Mouse (Mus musculus) neural tube, embryonic 13.5 days (tissue): ENCODE measurements around the gene Hnrnpul1. TPM values are rescaled to one million over a fixed set of nuclear protein-coding genes. Genes with fewer than 3 reads are reported as not detected.

Experiments used
- ATAC-seq: fragments of 200-750 bp; cut with Nextera tagmentation; 2 replicates; pipeline ENCODE4 v1.8.0; 2017; ENCODE audit warnings: low read depth, mild to moderate bottlenecking, moderate TSS enrichment, moderate library complexity
- H3K27ac ChIP-seq: fragments of 300-500 bp; sonication (generic); replicated peaks from 2 replicates; pipeline ENCODE4 v1.5.1; 2015; ENCODE audit warnings: moderate library complexity, mild to moderate bottlenecking, inconsistent platforms
- H3K27me3 ChIP-seq: fragments of 300-500 bp; sonication (generic); 2 replicates; pipeline ENCODE4 v1.6.1; 2015; ENCODE audit warnings: mild to moderate bottlenecking, inconsistent platforms
- H3K36me3 ChIP-seq: fragments of 300-500 bp; sonication (generic); 2 replicates; pipeline ENCODE4 v1.6.1; 2015; ENCODE audit warnings: mild to moderate bottlenecking, inconsistent platforms
- H3K4me1 ChIP-seq: fragments of 300-500 bp; sonication (generic); replicated peaks from 2 replicates; pipeline ENCODE4 v1.6.1; 2015; ENCODE audit warnings: inconsistent platforms
- H3K4me2 ChIP-seq: fragments of 300-500 bp; sonication (generic); 2 replicates; pipeline ENCODE4 v1.6.1; 2015; ENCODE audit warnings: inconsistent platforms, mild to moderate bottlenecking, moderate library complexity
- H3K4me3 ChIP-seq: fragments of 300-500 bp; sonication (generic); 2 replicates; pipeline ENCODE4 v1.5.1; 2015; ENCODE audit warnings: mild to moderate bottlenecking, inconsistent platforms
- H3K9ac ChIP-seq: fragments of 300-500 bp; sonication (generic); 2 replicates; pipeline ENCODE4 v1.6.1; 2015; ENCODE audit warnings: moderate library complexity, mild to moderate bottlenecking, inconsistent platforms
- H3K9me3 ChIP-seq: fragments of 300-500 bp; sonication (generic); 2 replicates; pipeline ENCODE4 v1.6.1; 2016; ENCODE audit warnings: inconsistent platforms
- WGBS: fragments of 180-500 bp; shearing (Covaris S2); methylation state at CpG from one replicate; pipeline ENCODE4 v1.1.7; 2015; 5-methylcytosine and 5-hydroxymethylcytosine counted together
- polyA plus RNA-seq: library from polyadenylated mRNA; unstranded; fragments of >200 nt; fragmentation: Nextera tagmentation; extraction: Ambion mirVana; gene quantifications from 2 replicates; pipeline ENCODE4 v1.2.1, GENCODE M21; 2015

The Hnrnpul1 gene
- polyA plus RNA-seq, 1 experiment from 2014 or later, result 45.1 TPM

- Histone ChIP-seq H3K4me3 (no peak overlapping the region), H3K4me1 (peaks cover 63% of the 10 kb centered on the region), H3K36me3 (no peaks in the 10 kb centered on the region), H3K4me2 (no peak overlapping the region), H3K27me3 (peaks cover 51% of the 10 kb centered on the region), H3K9ac (no peak overlapping the region), H3K27ac (no peak overlapping the region), H3K9me3 (no peaks in the 10 kb centered on the region)
- 84% methylated on average over 6 of the region's 6 CpGs for WGBS
- no peak for ATAC-seq
Observed at GRCm38 (mm10) chr7:25684659-25685058, 69.9 kb downstream of the Hnrnpul1 start.

GRCm38 (mm10) chr7:25683474-25684180 lies 70.9 kb downstream of the Hnrnpul1 start:
- Histone ChIP-seq H3K27me3 (peaks cover 48% of the 10 kb centered on the region), H3K36me3 (no peaks in the 10 kb centered on the region), H3K4me3 (no peak overlapping the region), H3K4me1 (peaks cover 53% of the 10 kb centered on the region), H3K27ac (no peak overlapping the region), H3K9me3 (no peaks in the 10 kb centered on the region), H3K4me2 (no peak overlapping the region), H3K9ac (no peak overlapping the region)
- WGBS, result 68% methylated on average over 7 of the region's 7 CpGs
- ATAC-seq, result no peak

GRCm38 (mm10) chr7:25681341-25682231 lies 73.0 kb downstream of the Hnrnpul1 start:
- Histone ChIP-seq H3K9ac (peak overlapping the region; percentile 69), H3K27ac (peak overlapping the region; percentile 94), H3K4me3 (peak overlapping the region; percentile 49), H3K4me1 (peaks cover 38% of the 10 kb centered on the region), H3K27me3 (peaks cover 32% of the 10 kb centered on the region), H3K36me3 (no peaks in the 10 kb centered on the region), H3K4me2 (peak overlapping the region; percentile 55), H3K9me3 (no peaks in the 10 kb centered on the region)
- ATAC-seq, result peak; percentile 9; the same call in 1 of the 2 replicates
- 59% methylated on average over 15 of the region's 15 CpGs for whole genome bisulfite sequencing

- peak within 1 kb of the TSS; percentile 55 for H3K4me2 ChIP-seq
- H3K4me3 ChIP-seq, result peak within 1 kb of the TSS; percentile 49
- H3K4me1 ChIP-seq, result peaks cover 33% of the 10 kb centered on the region
- peak within 1 kb of the TSS; percentile 94 for H3K27ac ChIP-seq
- under 1% methylated on average over 46 of the region's 46 CpGs for WGBS
- H3K36me3 ChIP-seq, result no peaks in the 10 kb centered on the region
- ATAC-seq, result peak; percentile 91
- peak within 1 kb of the TSS; percentile 69 for H3K9ac ChIP-seq
- H3K27me3 ChIP-seq, result peaks cover 32% of the 10 kb centered on the region
- H3K9me3 ChIP-seq, result no peaks in the 10 kb centered on the region
Observed at GRCm38 (mm10) chr7:25680514-25681258, 73.9 kb downstream of the Hnrnpul1 start, which contains the start of gene B9d2. Gene B9d2 (plus strand): TSS chr7:25680780.

GRCm38 (mm10) chr7:25679971-25680370 lies 74.6 kb downstream of the Hnrnpul1 start:
- ATAC-seq, result no peak
- H3K27me3 ChIP-seq, result peaks cover 32% of the 10 kb centered on the region
- H3K9ac ChIP-seq, result peak overlapping the region; percentile 69; the same call in 1 of the 2 replicates
- peak overlapping the region; percentile 94; the same call in 1 of the 2 replicates for H3K27ac ChIP-seq
- peaks cover 39% of the 10 kb centered on the region for H3K4me1 ChIP-seq
- WGBS, result 8% methylated on average over 6 of the region's 6 CpGs
- peak overlapping the region; percentile 55 for H3K4me2 ChIP-seq
- no peaks in the 10 kb centered on the region for H3K36me3 ChIP-seq
- no peaks in the 10 kb centered on the region for H3K9me3 ChIP-seq
- H3K4me3 ChIP-seq, result peak overlapping the region; percentile 49

GRCm38 (mm10) chr7:25677013-25677412 lies 77.5 kb downstream of the Hnrnpul1 start:
- H3K27ac ChIP-seq, result peak overlapping the region; percentile 78
- peaks cover 41% of the 10 kb centered on the region for H3K4me1 ChIP-seq
- H3K9ac ChIP-seq, result no peak overlapping the region
- WGBS, result 89% methylated on average over 7 of the region's 7 CpGs
- H3K36me3 ChIP-seq, result no peaks in the 10 kb centered on the region
- H3K9me3 ChIP-seq, result no peaks in the 10 kb centered on the region
- no peak overlapping the region for H3K4me3 ChIP-seq
- H3K4me2 ChIP-seq, result no peak overlapping the region
- ATAC-seq, result no peak
- H3K27me3 ChIP-seq, result peaks cover 48% of the 10 kb centered on the region

GRCm38 (mm10) chr7:25676085-25676781 lies 78.3 kb downstream of the Hnrnpul1 start:
- peaks cover 33% of the 10 kb centered on the region for H3K4me1 ChIP-seq
- no peak overlapping the region for H3K9ac ChIP-seq
- ATAC-seq, result peak; percentile 54
- 37% methylated on average over 15 of the region's 15 CpGs for WGBS
- H3K36me3 ChIP-seq, result no peaks in the 10 kb centered on the region
- peak overlapping the region; percentile 78 for H3K27ac ChIP-seq
- no peaks in the 10 kb centered on the region for H3K9me3 ChIP-seq
- H3K4me3 ChIP-seq, result no peak overlapping the region
- H3K4me2 ChIP-seq, result no peak overlapping the region
- H3K27me3 ChIP-seq, result peaks cover 48% of the 10 kb centered on the region

GRCm38 (mm10) chr7:25675405-25675804 lies 79.2 kb downstream of the Hnrnpul1 start:
- H3K4me1 ChIP-seq, result peaks cover 30% of the 10 kb centered on the region
- no peak overlapping the region for H3K9ac ChIP-seq
- WGBS, result 35% methylated on average over 6 of the region's 6 CpGs
- no peaks in the 10 kb centered on the region for H3K9me3 ChIP-seq
- peak overlapping the region; percentile 65 for H3K4me2 ChIP-seq
- peak overlapping the region; percentile 43 for H3K4me3 ChIP-seq
- H3K36me3 ChIP-seq, result no peaks in the 10 kb centered on the region
- peaks cover 48% of the 10 kb centered on the region for H3K27me3 ChIP-seq
- no peak for ATAC-seq
- H3K27ac ChIP-seq, result no peak overlapping the region

GRCm38 (mm10) chr7:25674719-25675300 lies 79.7 kb downstream of the Hnrnpul1 start, which contains the start of gene Tmem91:
Gene Tmem91 (minus strand): TSS chr7:25675166.
- Histone ChIP-seq H3K27ac (no peak within 1 kb of the TSS), H3K36me3 (no peaks in the 10 kb centered on the region), H3K4me2 (peak within 1 kb of the TSS; percentile 65), H3K9ac (peak within 1 kb of the TSS; percentile 70), H3K9me3 (no peaks in the 10 kb centered on the region), H3K4me1 (peaks cover 25% of the 10 kb centered on the region), H3K4me3 (peak within 1 kb of the TSS; percentile 43), H3K27me3 (peaks cover 48% of the 10 kb centered on the region)
- ATAC-seq, result peak; percentile 28
- 3% methylated on average over 29 of the region's 29 CpGs for WGBS

GRCm38 (mm10) chr7:25674297-25674696 lies 80.3 kb downstream of the Hnrnpul1 start:
- 32% methylated on average over 9 of the region's 9 CpGs for WGBS
- Histone ChIP-seq H3K27ac (no peak overlapping the region), H3K9ac (peak overlapping the region; percentile 70), H3K4me3 (peak overlapping the region; percentile 43), H3K9me3 (no peaks in the 10 kb centered on the region), H3K4me2 (peak overlapping the region; percentile 65), H3K27me3 (peaks cover 48% of the 10 kb centered on the region), H3K36me3 (0 out of 2 replicates have a peak, but pooled peaks cover under 1% of the 10 kb centered on the region), H3K4me1 (peaks cover 23% of the 10 kb centered on the region)
- ATAC-seq, result no peak

- no peak overlapping the region for H3K9ac ChIP-seq
- H3K4me2 ChIP-seq, result no peak overlapping the region
- WGBS, result 54% methylated on average over 4 of the region's 4 CpGs
- no peaks in the 10 kb centered on the region for H3K9me3 ChIP-seq
- no peak overlapping the region for H3K27ac ChIP-seq
- H3K36me3 ChIP-seq, result peaks cover 19% of the 10 kb centered on the region
- H3K4me1 ChIP-seq, result peaks cover 23% of the 10 kb centered on the region
- peaks cover 38% of the 10 kb centered on the region for H3K27me3 ChIP-seq
- ATAC-seq, result no peak
- no peak overlapping the region for H3K4me3 ChIP-seq
Observed at GRCm38 (mm10) chr7:25672442-25672841, 82.1 kb downstream of the Hnrnpul1 start.
